Mouse (Mus musculus) neural tube, embryonic 15.5 days (tissue): ENCODE measurements around the gene Eif4g1. TPM values are rescaled to one million over a fixed set of nuclear protein-coding genes. Genes with fewer than 3 reads are reported as not detected.
A peak's percentile ranks its signal among the peaks of the same experiment; 100 is the strongest.

Source experiments
- ATAC-seq: fragments of 200-750 bp; cut with Nextera tagmentation; 2 replicates; pipeline ENCODE4 v1.8.0; 2017; ENCODE audit warnings: mild to moderate bottlenecking, moderate TSS enrichment, moderate library complexity; ENCODE audit not compliant: low FRiP score
- H3K27ac ChIP-seq: fragments of 300-500 bp; sonication (generic); replicated peaks from 2 replicates; pipeline ENCODE4 v1.5.1; 2015; ENCODE audit warnings: mild to moderate bottlenecking, inconsistent platforms
- H3K27me3 ChIP-seq: fragments of 300-500 bp; sonication (generic); replicated peaks from 2 replicates; pipeline ENCODE4 v1.6.1; 2015; ENCODE audit warnings: inconsistent platforms
- H3K36me3 ChIP-seq: fragments of 300-500 bp; sonication (generic); 2 replicates; pipeline ENCODE4 v1.6.1; 2015; ENCODE audit warnings: inconsistent platforms
- H3K4me1 ChIP-seq: fragments of 300-500 bp; sonication (generic); 2 replicates; pipeline ENCODE4 v1.6.1; 2015; ENCODE audit warnings: inconsistent platforms
- H3K4me2 ChIP-seq: fragments of 300-500 bp; sonication (generic); 2 replicates; pipeline ENCODE4 v1.6.1; 2015; ENCODE audit warnings: inconsistent platforms, mild to moderate bottlenecking, moderate library complexity
- H3K4me3 ChIP-seq: fragments of 300-500 bp; sonication (generic); replicated peaks from 2 replicates; pipeline ENCODE4 v1.5.1; 2015; ENCODE audit warnings: mild to moderate bottlenecking, inconsistent platforms
- H3K9ac ChIP-seq: fragments of 300-500 bp; sonication (generic); replicated peaks from 2 replicates; pipeline ENCODE4 v1.6.1; 2015; ENCODE audit warnings: mild to moderate bottlenecking, inconsistent platforms
- H3K9me3 ChIP-seq: fragments of 300-500 bp; sonication (generic); replicated peaks from 2 replicates; pipeline ENCODE4 v1.6.1; 2016; ENCODE audit warnings: inconsistent platforms
- WGBS: fragments of 180-500 bp; shearing (Covaris S2); methylation state at CpG from one replicate; pipeline ENCODE4 v1.1.7; 2015; ENCODE audit warnings: mixed read lengths; 5-methylcytosine and 5-hydroxymethylcytosine counted together
- polyA plus RNA-seq: library from polyadenylated mRNA; unstranded; fragments of >200 nt; fragmentation: Nextera tagmentation; extraction: Ambion mirVana; gene quantifications from 2 replicates; pipeline ENCODE4 v1.2.1, GENCODE M21; 2015

The Eif4g1 gene
- polyA plus RNA-seq, 1 experiment from 2014 or later: 130 TPM

- Histone ChIP-seq H3K4me1 (peaks cover 14% of the 10 kb centered on the region), H3K4me3 (no peak overlapping the region), H3K27ac (no peak overlapping the region), H3K9me3 (no peaks in the 10 kb centered on the region), H3K27me3 (no peaks in the 10 kb centered on the region), H3K9ac (no peak overlapping the region), H3K4me2 (no peak overlapping the region), H3K36me3 (peaks cover 60% of the 10 kb centered on the region)
- ATAC-seq: peak; percentile 51
- 72% methylated on average over 19 of the region's 19 CpGs for WGBS
Measured at GRCm38 (mm10) chr16:20708939-20709734, 41.0 kb downstream of the Eif4g1 start.

- Histone ChIP-seq H3K4me2 (no peak overlapping the region), H3K4me3 (no peak overlapping the region), H3K27ac (no peak overlapping the region), H3K9me3 (no peaks in the 10 kb centered on the region), H3K36me3 (peaks cover 56% of the 10 kb centered on the region), H3K4me1 (peaks cover 27% of the 10 kb centered on the region), H3K27me3 (no peaks in the 10 kb centered on the region), H3K9ac (no peak overlapping the region)
- WGBS: 95% methylated on average over 11 of the region's 11 CpGs
- no peak for ATAC-seq
Measured at GRCm38 (mm10) chr16:20710370-20710769, 42.3 kb downstream of the Eif4g1 start.

- Histone ChIP-seq H3K36me3 (peaks cover 52% of the 10 kb centered on the region), H3K27me3 (no peaks in the 10 kb centered on the region), H3K9me3 (no peaks in the 10 kb centered on the region), H3K9ac (no peak overlapping the region), H3K4me2 (no peak overlapping the region), H3K4me1 (peaks cover 30% of the 10 kb centered on the region), H3K4me3 (no peak overlapping the region), H3K27ac (no peak overlapping the region)
- ATAC-seq: no peak
- WGBS: 84% methylated on average over 4 of the region's 4 CpGs
Measured at GRCm38 (mm10) chr16:20710810-20711209, 42.7 kb downstream of the Eif4g1 start.

- H3K9me3 ChIP-seq: no peaks in the 10 kb centered on the region
- no peak overlapping the region for H3K4me3 ChIP-seq
- 80% methylated on average over 9 of the region's 9 CpGs for WGBS
- no peak for ATAC-seq
- no peaks in the 10 kb centered on the region for H3K27me3 ChIP-seq
- no peak overlapping the region for H3K27ac ChIP-seq
- H3K9ac ChIP-seq: no peak overlapping the region
- H3K36me3 ChIP-seq: peaks cover 40% of the 10 kb centered on the region
- H3K4me1 ChIP-seq: peaks cover 39% of the 10 kb centered on the region
- no peak overlapping the region for H3K4me2 ChIP-seq
Measured at GRCm38 (mm10) chr16:20712190-20712589, 44.1 kb downstream of the Eif4g1 start.

- Histone ChIP-seq H3K36me3 (peaks cover 33% of the 10 kb centered on the region), H3K4me1 (peaks cover 41% of the 10 kb centered on the region), H3K27me3 (no peaks in the 10 kb centered on the region), H3K27ac (no peak overlapping the region), H3K4me2 (no peak overlapping the region), H3K9me3 (no peaks in the 10 kb centered on the region), H3K4me3 (no peak overlapping the region), H3K9ac (no peak overlapping the region)
- ATAC-seq: no peak
- 90% methylated on average over 7 of the region's 7 CpGs for WGBS
Measured at GRCm38 (mm10) chr16:20712889-20713288, 44.8 kb downstream of the Eif4g1 start.

GRCm38 (mm10) chr16:20714307-20715080 lies 46.4 kb downstream of the Eif4g1 start:
- ATAC-seq: no peak
- Histone ChIP-seq H3K4me3 (peak overlapping the region; percentile 55), H3K9me3 (no peaks in the 10 kb centered on the region), H3K4me2 (peak overlapping the region; percentile 95), H3K4me1 (peaks cover 50% of the 10 kb centered on the region), H3K27ac (no peak overlapping the region), H3K27me3 (no peaks in the 10 kb centered on the region), H3K36me3 (peaks cover 28% of the 10 kb centered on the region), H3K9ac (peak overlapping the region; percentile 63)
- 30% methylated on average over 11 of the region's 11 CpGs for WGBS

- peaks cover 50% of the 10 kb centered on the region for H3K4me1 ChIP-seq
- no peaks in the 10 kb centered on the region for H3K27me3 ChIP-seq
- WGBS: 68% methylated on average over 2 of the region's 2 CpGs
- ATAC-seq: no peak
- H3K27ac ChIP-seq: peak overlapping the region; percentile 94; the same call in 1 of the 2 replicates
- H3K4me3 ChIP-seq: peak overlapping the region; percentile 55
- H3K4me2 ChIP-seq: peak overlapping the region; percentile 95
- no peaks in the 10 kb centered on the region for H3K9me3 ChIP-seq
- peak overlapping the region; percentile 63 for H3K9ac ChIP-seq
- peaks cover 29% of the 10 kb centered on the region for H3K36me3 ChIP-seq
Measured at GRCm38 (mm10) chr16:20715161-20715560, 47.0 kb downstream of the Eif4g1 start.

GRCm38 (mm10) chr16:20715566-20715965 lies 47.5 kb downstream of the Eif4g1 start:
- Histone ChIP-seq H3K4me2 (peak overlapping the region; percentile 95), H3K36me3 (peaks cover 28% of the 10 kb centered on the region), H3K27ac (peak overlapping the region; percentile 94), H3K4me3 (peak overlapping the region; percentile 55), H3K9me3 (no peaks in the 10 kb centered on the region), H3K4me1 (peaks cover 50% of the 10 kb centered on the region), H3K9ac (peak overlapping the region; percentile 63), H3K27me3 (no peaks in the 10 kb centered on the region)
- ATAC-seq: no peak
- under 1% methylated on average over 12 of the region's 12 CpGs for WGBS

GRCm38 (mm10) chr16:20715976-20716840 lies 48.1 kb downstream of the Eif4g1 start:
- ATAC-seq: peak; percentile 75
- H3K4me1 ChIP-seq: peaks cover 50% of the 10 kb centered on the region
- peak overlapping the region; percentile 55 for H3K4me3 ChIP-seq
- peaks cover 24% of the 10 kb centered on the region for H3K36me3 ChIP-seq
- WGBS: under 1% methylated on average over 66 of the region's 68 CpGs
- no peaks in the 10 kb centered on the region for H3K9me3 ChIP-seq
- H3K9ac ChIP-seq: peak overlapping the region; percentile 63
- H3K27me3 ChIP-seq: no peaks in the 10 kb centered on the region
- peak overlapping the region; percentile 94 for H3K27ac ChIP-seq
- H3K4me2 ChIP-seq: peak overlapping the region; percentile 95

- Histone ChIP-seq H3K27ac (peak overlapping the region; percentile 94), H3K4me2 (peak overlapping the region; percentile 95), H3K36me3 (peaks cover 26% of the 10 kb centered on the region), H3K4me1 (peaks cover 50% of the 10 kb centered on the region), H3K27me3 (no peaks in the 10 kb centered on the region), H3K9ac (peak overlapping the region; percentile 63), H3K9me3 (no peaks in the 10 kb centered on the region), H3K4me3 (peak overlapping the region; percentile 55)
- peak; percentile 34; the same call in 1 of the 2 replicates for ATAC-seq
- WGBS: 1% methylated on average over 8 of the region's 8 CpGs
Measured at GRCm38 (mm10) chr16:20716841-20717180, 48.7 kb downstream of the Eif4g1 start.
